Comparison of ENCODE assay signal across 23 mouse cellular contexts in the genomic region with DNA sequence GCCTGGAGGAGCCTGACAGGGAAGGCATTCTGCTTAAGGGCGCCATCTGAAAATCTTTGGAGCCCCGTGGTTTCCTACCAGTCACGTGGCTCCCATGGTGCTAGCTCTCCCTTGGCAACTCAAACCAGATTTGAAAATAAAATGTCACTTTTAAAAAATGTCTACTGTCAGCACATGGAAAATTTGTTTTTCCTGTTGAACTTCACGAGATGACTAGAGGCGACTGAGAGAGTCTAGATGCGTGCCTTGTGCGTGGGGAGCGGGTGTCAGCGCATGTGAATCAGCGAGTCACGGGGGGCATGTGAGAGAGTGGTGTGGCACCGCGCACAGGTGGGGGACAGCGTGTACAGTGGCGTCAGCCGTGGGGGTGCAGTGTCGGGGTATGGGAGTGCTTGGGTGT. TPM values are rescaled to one million over a fixed set of nuclear protein-coding genes. Genes with fewer than 3 reads are reported as not detected.
A peak's percentile ranks its signal among the peaks of the same experiment; 100 is the strongest.
DNase-seq lines count a peak whose midpoint lies in the region.
"Had no signal": no experiment of that assay in that cellular context is flagged by ENCODE, and none has a peak within 500 bp of the region (broad histone marks: within the 10 kb centered on the region; RNA-seq: fewer than 3 reads in every experiment).

No protein-coding gene starts in this region.

- DNase-seq in layer of hippocampus, postnatal 25 days (ENCODE audit: extremely low spot score in 1 of 2, low spot score in 1 of 2): peak; percentile 16
- DNase-seq in layer of hippocampus, adult 9-10 months (ENCODE audit: low spot score): no peak
- DNase-seq in frontal cortex, adult 2 months (ENCODE audit: extremely low spot score in 1 of 2, low spot score in 1 of 2): peak; percentile 48 to 66
- DNase-seq in left cerebral cortex, adult 9 months (ENCODE audit: low spot score in 2 of 2): peak; percentile 22 to 35
- DNase-seq in right cerebral cortex, postnatal 25 days: peak; percentile 15
- no peak for DNase-seq in adipocyte (ENCODE audit: low spot score)
- no peak for DNase-seq in thymus, postnatal 10 days (ENCODE audit: low spot score in 2 of 2)
- DNase-seq: adrenal gland, postnatal 25 days; cerebellum, adult 9-10 months; gastrocnemius, postnatal 36 days; lung, adult 2 months; lung, postnatal 36 days; retina, postnatal 1 day had no signal

RNA-seq across cellular contexts. Expression of gene A330070K13Rik, which starts 27.1 kb away (rescaled TPM):
- 1 to 10 TPM; 2.2 to 5.3 TPM for total RNA-seq in layer of hippocampus, postnatal 25 days (2021)
- 0.23 and 0.56 TPM in 2 replicates for polyA plus RNA-seq in frontal cortex, adult 2 months (2012; rRNA removed)
- total RNA-seq: adrenal gland, postnatal 25 days; gastrocnemius, postnatal 36 days; heart, postnatal 25 days; liver, adult 2 months had no signal
- polyA plus RNA-seq: activated CD4-positive, CD25-positive, alpha-beta regulatory T cell, adult 4 months; C2C12; embryonic facial prominence, embryonic 13.5 days; heart, embryonic 11.5 days; intestine, embryonic 16.5 days; kidney, postnatal 0 days; liver, adult 2 months; lung, adult 2 months; midbrain, embryonic 12.5 days; Patski had no signal

RNA-seq across cellular contexts. Expression of gene Caln1, which starts 42.3 kb away (rescaled TPM):
- total RNA-seq in layer of hippocampus, postnatal 25 days (2021): 100 to 1,000 TPM; 140 to 151 TPM
- 25.1 and 35.6 TPM in 2 replicates for polyA plus RNA-seq in frontal cortex, adult 2 months (2012; rRNA removed)
- total RNA-seq: gastrocnemius, postnatal 36 days had no signal
- polyA plus RNA-seq: activated CD4-positive, CD25-positive, alpha-beta regulatory T cell, adult 4 months; lung, adult 2 months; Patski had no signal

Comparison
In these comparisons a context has a peak if more than half of its experiments do, and no peak if none do; other contexts are left out.
1. DNase-seq: peak in layer of hippocampus, postnatal 25 days (2 of 2), frontal cortex, adult 2 months (2 of 2), left cerebral cortex, adult 9 months (2 of 2) and right cerebral cortex, postnatal 25 days (single experiment); none in layer of hippocampus, adult 9-10 months (single experiment), adipocyte (single experiment) and thymus, postnatal 10 days (0 of 2).